ENCODE assay signal across 8 mouse cellular contexts in genomic region chr2:18055929-18056785, GRCm38 (mm10). TPM values are rescaled to one million over a fixed set of nuclear protein-coding genes. Genes with fewer than 3 reads are reported as not detected.
DNase-seq lines count a peak whose midpoint lies in the region; ATAC-seq and TF ChIP-seq lines count a peak whose summit lies in the region.

No protein-coding gene starts in this region.

- H3K27ac ChIP-seq in intestine, postnatal 0 days (ENCODE audit: low read depth, low read length) = peak overlapping the region; percentile 96
- H3K27ac ChIP-seq in limb, embryonic 11.5 days (replicated peaks; ENCODE audit: low read depth, low read length) = peak overlapping the region; percentile 100
- H3K27ac ChIP-seq in midbrain, embryonic 12.5 days (replicated peaks) = peak overlapping the region; percentile 100
- peak overlapping the region; percentile 72 for H3K27ac ChIP-seq in small intestine, adult 2 months (ENCODE audit: insufficient read depth, low read depth, low read length)

- no peaks in the 10 kb centered on the region for H3K4me1 ChIP-seq in intestine, postnatal 0 days (replicated peaks; ENCODE audit: control insufficient read depth, insufficient read depth, low read length)
- peaks cover 8% of the 10 kb centered on the region for H3K4me1 ChIP-seq in limb, embryonic 11.5 days (ENCODE audit: control insufficient read depth, insufficient read depth, low read length)
- peaks cover 33% of the 10 kb centered on the region for H3K4me1 ChIP-seq in midbrain, embryonic 12.5 days
- H3K4me1 ChIP-seq in small intestine, adult 2 months (ENCODE audit: control insufficient read depth, insufficient read depth, insufficient read length, low read length) = no peaks in the 10 kb centered on the region

- peak; percentile 59; the same call in 1 of the 2 replicates for TF ChIP-seq POLR2A in small intestine, adult 2 months (IDR thresholded peaks at IDR 0.05; ENCODE audit: low read depth, low read length)

- H3K9ac ChIP-seq in intestine, postnatal 0 days (ENCODE audit: low read depth, low read length) = peak overlapping the region; percentile 66
- H3K9ac ChIP-seq in limb, embryonic 11.5 days (ENCODE audit: low read length) = peak overlapping the region; percentile 95
- H3K9ac ChIP-seq in midbrain, embryonic 12.5 days (replicated peaks) = peak overlapping the region; percentile 98

- H3K36me3 ChIP-seq in intestine, postnatal 0 days (ENCODE audit: control insufficient read depth, insufficient read depth) = no peaks in the 10 kb centered on the region
- no peaks in the 10 kb centered on the region for H3K36me3 ChIP-seq in limb, embryonic 11.5 days (ENCODE audit: control insufficient read depth, insufficient read depth, low read length)
- no peaks in the 10 kb centered on the region for H3K36me3 ChIP-seq in midbrain, embryonic 12.5 days
- H3K36me3 ChIP-seq in small intestine, adult 2 months (ENCODE audit: control insufficient read depth, insufficient read depth, low read length) = no peaks in the 10 kb centered on the region

- peak overlapping the region; percentile 81 for H3K4me2 ChIP-seq in intestine, postnatal 0 days (replicated peaks; ENCODE audit: low read depth)
- H3K4me2 ChIP-seq in limb, embryonic 11.5 days (ENCODE audit: low read depth, severe bottlenecking) = peak overlapping the region; percentile 82
- H3K4me2 ChIP-seq in midbrain, embryonic 12.5 days (replicated peaks) = peak overlapping the region; percentile 81

- H3K27me3 ChIP-seq in intestine, postnatal 0 days (replicated peaks; ENCODE audit: control insufficient read depth, insufficient read depth, low read length) = no peaks in the 10 kb centered on the region
- H3K27me3 ChIP-seq in limb, embryonic 11.5 days (ENCODE audit: control insufficient read depth, insufficient read depth, low read length) = no peaks in the 10 kb centered on the region
- H3K27me3 ChIP-seq in midbrain, embryonic 12.5 days = no peaks in the 10 kb centered on the region
- H3K27me3 ChIP-seq in small intestine, adult 2 months (ENCODE audit: control insufficient read depth, insufficient read depth, low read length) = peaks cover 4% of the 10 kb centered on the region; the same call in 1 of the 2 replicates

- no peak for TF ChIP-seq CTCF in intestine, postnatal 0 days (IDR thresholded peaks at IDR 0.05; ENCODE audit: low read depth)
- TF ChIP-seq CTCF in small intestine, adult 2 months (IDR thresholded peaks at IDR 0.05; ENCODE audit: extremely low read depth, insufficient read length, insufficient replicate concordance, low read depth, low read length) = no peak

- peak; percentile 34; the same call in 1 of the 2 replicates for ATAC-seq in intestine, postnatal 0 days
- ATAC-seq in limb, embryonic 11.5 days (ENCODE audit: insufficient number of reproducible peaks, low FRiP score, low TSS enrichment, low read depth) = peak; percentile 93
- ATAC-seq in midbrain, embryonic 12.5 days (ENCODE audit: low FRiP score, low read depth) = peak; percentile 91

- H3K9me3 ChIP-seq in intestine, postnatal 0 days (ENCODE audit: control insufficient read depth) = no peaks in the 10 kb centered on the region
- H3K9me3 ChIP-seq in limb, embryonic 11.5 days (ENCODE audit: control insufficient read depth, low read length) = no peaks in the 10 kb centered on the region
- H3K9me3 ChIP-seq in midbrain, embryonic 12.5 days = no peaks in the 10 kb centered on the region

- WGBS in intestine, postnatal 0 days = under 1% methylated on average over 40 of the region's 66 CpGs
- WGBS in limb, embryonic 11.5 days = under 1% methylated on average over 48 of the region's 66 CpGs
- whole genome bisulfite sequencing in midbrain, embryonic 12.5 days = under 1% methylated on average over 41 of the region's 66 CpGs
- WGBS in small intestine, adult 2 months = under 1% methylated on average over 58 of the region's 66 CpGs

- DNase-seq in gastrocnemius, adult 18-20 months (ENCODE audit: low spot score) = peak; percentile 95
- no peak for DNase-seq in gastrocnemius, postnatal 25 days
- DNase-seq in embryo, embryonic 10.5 days (ENCODE audit: low spot score) = peak; percentile 98
- peak; percentile 95 to 97 for DNase-seq in gastrocnemius, postnatal 4 days (ENCODE audit: low spot score in 2 of 2)
- peak; percentile 97 for DNase-seq in limb, embryonic 11.5 days (ENCODE audit: low spot score)

- peak overlapping the region; percentile 69 for H3K4me3 ChIP-seq in intestine, postnatal 0 days (ENCODE audit: low read depth, low read length)
- peak overlapping the region; percentile 53 for H3K4me3 ChIP-seq in limb, embryonic 11.5 days (ENCODE audit: low read depth, low read length)
- peak overlapping the region; percentile 56 for H3K4me3 ChIP-seq in midbrain, embryonic 12.5 days
- H3K4me3 ChIP-seq in small intestine, adult 2 months (ENCODE audit: low read depth, low read length) = peak overlapping the region; percentile 92

RNA-seq across cellular contexts. Expression of gene Mllt10, which starts 1.1 kb away (rescaled TPM):
- total RNA-seq in gastrocnemius, adult 18-20 months (2021) = 10 to 100 TPM; 21.8 to 23.2 TPM
- 10 to 100 TPM; 15.1 to 18.5 TPM for total RNA-seq in gastrocnemius, postnatal 25 days (2021)
- 10 to 100 TPM; 34.5 to 42.5 TPM for total RNA-seq in gastrocnemius, postnatal 4 days (2021)
- 22.6 and 30.1 TPM in 2 replicates for polyA plus RNA-seq in intestine, postnatal 0 days (2015; fragmentation: Nextera tagmentation; extraction: Ambion mirVana)
- 45.3 and 46.3 TPM in 2 replicates for polyA plus RNA-seq in limb, embryonic 11.5 days (2014; fragmentation: Nextera tagmentation; extraction: Ambion mirVana)
- 64.9 and 70.4 TPM in 2 replicates for polyA plus RNA-seq in midbrain, embryonic 12.5 days (2016; fragmentation: Nextera tagmentation; extraction: Ambion mirVana)
- 10.1 and 22.4 TPM in 2 replicates for polyA plus RNA-seq in small intestine, adult 2 months (2012; rRNA removed)

RNA-seq across cellular contexts. Expression of gene Skida1, which starts 7.3 kb away (rescaled TPM):
- total RNA-seq in gastrocnemius, adult 18-20 months (2021) = under 1 TPM; 0.07 to 0.12 TPM
- total RNA-seq in gastrocnemius, postnatal 25 days (2021) = under 1 TPM; 0.32 to 0.54 TPM
- 1 to 10 TPM; 4.6 to 4.9 TPM for total RNA-seq in gastrocnemius, postnatal 4 days (2021)
- polyA plus RNA-seq in intestine, postnatal 0 days (2015; fragmentation: Nextera tagmentation; extraction: Ambion mirVana) = 0.95 and 1.2 TPM in 2 replicates
- 11.7 and 13.8 TPM in 2 replicates for polyA plus RNA-seq in limb, embryonic 11.5 days (2014; fragmentation: Nextera tagmentation; extraction: Ambion mirVana)
- 23.8 and 26.6 TPM in 2 replicates for polyA plus RNA-seq in midbrain, embryonic 12.5 days (2016; fragmentation: Nextera tagmentation; extraction: Ambion mirVana)
- 0.23 and 0.63 TPM in 2 replicates for polyA plus RNA-seq in small intestine, adult 2 months (2012; rRNA removed)

RNA-seq across cellular contexts. Expression of gene A930004D18Rik, which starts 18.6 kb away (rescaled TPM):
- under 1 TPM; 0.34 to 0.64 TPM for total RNA-seq in gastrocnemius, adult 18-20 months (2021)
- 1 to 10 TPM in 1 of 2 experiments, under 1 TPM in 1; 0.20 to 1.6 TPM for total RNA-seq in gastrocnemius, postnatal 25 days (2021)
- total RNA-seq in gastrocnemius, postnatal 4 days (2021) = 1 to 10 TPM; 5.3 to 6.5 TPM
- 6.3 and 6.8 TPM in 2 replicates for polyA plus RNA-seq in intestine, postnatal 0 days (2015; fragmentation: Nextera tagmentation; extraction: Ambion mirVana)
- polyA plus RNA-seq in limb, embryonic 11.5 days (2014; fragmentation: Nextera tagmentation; extraction: Ambion mirVana) = 10.4 and 11.9 TPM in 2 replicates
- 20.5 and 21.5 TPM in 2 replicates for polyA plus RNA-seq in midbrain, embryonic 12.5 days (2016; fragmentation: Nextera tagmentation; extraction: Ambion mirVana)
- polyA plus RNA-seq in small intestine, adult 2 months (2012; rRNA removed) = 0.52 and 0.70 TPM in 2 replicates

RNA-seq across cellular contexts. Expression of gene H2al2a, which starts 59.4 kb away (rescaled TPM):
- not detected for total RNA-seq in gastrocnemius, adult 18-20 months (2021)
- total RNA-seq in gastrocnemius, postnatal 25 days (2021) = not detected
- total RNA-seq in gastrocnemius, postnatal 4 days (2021) = not detected
- polyA plus RNA-seq in intestine, postnatal 0 days (2015; fragmentation: Nextera tagmentation; extraction: Ambion mirVana) = not detected in 2 replicates
- not detected in 2 replicates for polyA plus RNA-seq in limb, embryonic 11.5 days (2014; fragmentation: Nextera tagmentation; extraction: Ambion mirVana)
- not detected in 2 replicates for polyA plus RNA-seq in midbrain, embryonic 12.5 days (2016; fragmentation: Nextera tagmentation; extraction: Ambion mirVana)
- polyA plus RNA-seq in small intestine, adult 2 months (2012; rRNA removed) = not detected in 2 replicates

Comparison
In these comparisons a context has a peak if more than half of its experiments do, and no peak if none do; other contexts are left out.
1. ATAC-seq: peak in every context shown above with its lines; median percentile 93 in limb, embryonic 11.5 days; 91 in midbrain, embryonic 12.5 days; 34 in intestine, postnatal 0 days.